Mouse (Mus musculus) midbrain, embryonic 15.5 days (tissue): Measurements from ENCODE around the gene Notch1. TPM values are rescaled to one million over a fixed set of nuclear protein-coding genes. Genes with fewer than 3 reads are reported as not detected.

Experiments
- ATAC-seq: fragments of 200-750 bp; cut with Nextera tagmentation; replicated peaks from 2 replicates; pipeline ENCODE4 v1.8.0; 2017; ENCODE audit warnings: moderate TSS enrichment
- H3K27ac ChIP-seq: fragments of 300-500 bp; sonication (generic); 2 replicates; pipeline ENCODE4 v1.5.1; 2015; ENCODE audit warnings: mild to moderate bottlenecking, inconsistent platforms
- H3K27me3 ChIP-seq: fragments of 300-500 bp; sonication (generic); replicated peaks from 2 replicates; pipeline ENCODE4 v1.6.1; 2015; ENCODE audit warnings: inconsistent platforms
- H3K36me3 ChIP-seq: fragments of 300-500 bp; sonication (generic); replicated peaks from 2 replicates; pipeline ENCODE4 v1.6.1; 2015; ENCODE audit warnings: inconsistent platforms
- H3K4me1 ChIP-seq: fragments of 300-500 bp; sonication (generic); 2 replicates; pipeline ENCODE4 v1.6.1; 2015; ENCODE audit warnings: inconsistent platforms
- H3K4me2 ChIP-seq: fragments of 300-500 bp; sonication (generic); 2 replicates; pipeline ENCODE4 v1.6.1; 2015; ENCODE audit warnings: inconsistent platforms, mild to moderate bottlenecking, moderate library complexity
- H3K4me3 ChIP-seq: fragments of 300-500 bp; sonication (generic); 2 replicates; pipeline ENCODE4 v1.5.1; 2015; ENCODE audit warnings: mild to moderate bottlenecking, inconsistent platforms
- H3K9ac ChIP-seq: fragments of 300-500 bp; sonication (generic); 2 replicates; pipeline ENCODE4 v1.6.1; 2015; ENCODE audit warnings: mild to moderate bottlenecking, inconsistent platforms
- H3K9me3 ChIP-seq: fragments of 300-500 bp; sonication (generic); 2 replicates; pipeline ENCODE4 v1.6.1; 2016; ENCODE audit warnings: inconsistent platforms
- WGBS: fragments of 180-500 bp; shearing (Covaris S2); methylation state at CpG from one replicate; pipeline ENCODE4 v1.1.7; 2015; ENCODE audit warnings: mixed read lengths; 5-methylcytosine and 5-hydroxymethylcytosine counted together
- polyA plus RNA-seq: library from polyadenylated mRNA; unstranded; fragments of >200 nt; fragmentation: Nextera tagmentation; extraction: Ambion mirVana; gene quantifications from 2 replicates; pipeline ENCODE4 v1.2.1, GENCODE M21; 2015

Notch1 gene
- polyA plus RNA-seq, 1 experiment from 2014 or later, result 15.6 TPM

DNA sequence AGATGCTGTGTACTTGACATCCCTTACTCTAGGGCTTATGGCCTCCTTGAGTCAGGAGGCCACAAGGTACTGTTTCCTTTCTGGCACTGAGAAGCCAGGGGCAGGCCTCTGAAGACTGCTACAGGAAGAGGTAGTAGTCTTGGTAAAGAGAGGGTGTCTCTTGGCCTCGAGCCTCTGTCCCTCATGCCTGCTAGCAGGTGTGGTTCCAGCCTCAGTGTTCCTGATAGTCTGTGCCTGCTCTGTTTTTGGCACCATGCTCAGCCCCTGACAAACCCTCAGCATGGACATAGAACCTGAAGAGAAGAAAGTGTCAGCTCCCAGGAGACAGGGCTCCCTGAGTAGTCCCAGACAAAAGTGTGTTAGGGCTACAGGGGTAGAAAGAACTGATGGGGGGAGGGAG lies 69.0 kb downstream of the Notch1 start:
- Histone ChIP-seq H3K4me3 (no peak overlapping the region), H3K27me3 (no peaks in the 10 kb centered on the region), H3K36me3 (no peaks in the 10 kb centered on the region), H3K4me2 (no peak overlapping the region), H3K4me1 (peaks cover 39% of the 10 kb centered on the region), H3K9ac (no peak overlapping the region; the same call in 1 of the 2 replicates), H3K9me3 (no peaks in the 10 kb centered on the region), H3K27ac (no peak overlapping the region)
- WGBS, result 76% methylated on average over 1 of the region's 1 CpGs
- ATAC-seq, result no peak

DNA sequence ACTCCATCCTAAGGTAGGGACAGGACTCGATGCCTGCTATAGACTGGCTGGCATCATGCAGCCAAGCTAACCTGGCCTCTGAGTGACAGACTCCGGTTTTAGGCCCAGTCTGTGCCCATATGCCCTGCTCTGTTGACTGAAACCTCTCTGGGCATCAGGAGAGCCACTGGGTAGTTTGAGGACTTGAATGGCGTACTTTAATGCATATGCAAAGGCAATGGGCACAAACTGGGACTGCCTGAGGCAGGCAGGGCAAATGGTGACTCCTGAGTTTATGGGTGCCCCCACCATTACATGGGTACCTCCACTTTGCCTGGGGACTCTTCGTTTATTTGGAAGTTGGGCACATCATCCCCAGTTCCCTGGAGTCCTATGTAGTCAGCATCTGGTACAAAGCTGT lies 69.8 kb downstream of the Notch1 start:
- Histone ChIP-seq H3K9ac (peak overlapping the region; percentile 53), H3K4me1 (peaks cover 39% of the 10 kb centered on the region), H3K4me3 (peak overlapping the region; percentile 75), H3K27ac (no peak overlapping the region), H3K4me2 (peak overlapping the region; percentile 68), H3K9me3 (no peaks in the 10 kb centered on the region), H3K36me3 (no peaks in the 10 kb centered on the region), H3K27me3 (no peaks in the 10 kb centered on the region)
- ATAC-seq, result no peak
- WGBS, result 76% methylated on average over 4 of the region's 4 CpGs

DNA sequence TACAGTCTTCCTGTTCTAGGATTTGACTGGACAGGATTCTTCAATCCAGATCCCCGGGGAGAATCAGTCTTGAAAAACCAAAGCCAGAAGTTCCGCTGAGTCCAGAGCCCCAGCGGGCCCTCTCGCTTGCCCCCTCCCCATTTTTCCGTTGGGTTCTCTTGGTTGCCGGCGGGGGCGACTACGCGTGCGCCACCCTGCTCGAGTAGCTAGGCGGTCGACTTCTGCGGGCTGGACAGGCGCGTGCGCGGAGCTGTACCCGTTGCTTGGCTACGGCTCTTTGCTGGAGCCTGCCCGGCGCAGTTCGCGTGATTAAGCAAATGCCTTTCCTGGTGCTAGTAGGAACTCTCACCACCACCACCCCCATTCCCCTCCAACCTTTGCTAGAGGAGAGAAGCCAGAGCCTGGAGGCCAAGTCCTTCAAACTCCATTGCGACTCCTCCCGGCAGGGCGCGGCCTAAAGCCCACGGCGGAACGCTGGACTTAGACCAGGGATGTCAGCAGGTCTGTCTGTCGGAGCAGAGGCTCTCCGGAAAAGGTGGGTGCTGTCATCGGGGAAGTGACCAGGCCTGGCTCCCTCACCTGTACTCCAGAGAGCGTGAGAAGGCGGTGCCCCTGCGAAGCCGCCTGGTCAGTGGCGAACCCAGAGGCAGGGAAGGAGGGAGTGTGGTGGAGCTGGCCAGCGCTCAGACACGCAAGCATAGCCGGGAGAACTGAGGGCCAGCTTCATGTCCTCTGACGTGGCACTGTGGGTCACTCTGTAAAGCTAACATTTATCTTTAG lies 70.6 kb downstream of the Notch1 start:
- Histone ChIP-seq H3K27me3 (no peaks in the 10 kb centered on the region), H3K4me3 (peak overlapping the region; percentile 75), H3K9ac (peak overlapping the region; percentile 53), H3K9me3 (no peaks in the 10 kb centered on the region), H3K4me1 (peaks cover 39% of the 10 kb centered on the region), H3K36me3 (peaks cover 7% of the 10 kb centered on the region), H3K27ac (peak overlapping the region; percentile 96), H3K4me2 (peak overlapping the region; percentile 68)
- under 1% methylated on average over 44 of the region's 44 CpGs for WGBS
- peak; percentile 93 for ATAC-seq

DNA sequence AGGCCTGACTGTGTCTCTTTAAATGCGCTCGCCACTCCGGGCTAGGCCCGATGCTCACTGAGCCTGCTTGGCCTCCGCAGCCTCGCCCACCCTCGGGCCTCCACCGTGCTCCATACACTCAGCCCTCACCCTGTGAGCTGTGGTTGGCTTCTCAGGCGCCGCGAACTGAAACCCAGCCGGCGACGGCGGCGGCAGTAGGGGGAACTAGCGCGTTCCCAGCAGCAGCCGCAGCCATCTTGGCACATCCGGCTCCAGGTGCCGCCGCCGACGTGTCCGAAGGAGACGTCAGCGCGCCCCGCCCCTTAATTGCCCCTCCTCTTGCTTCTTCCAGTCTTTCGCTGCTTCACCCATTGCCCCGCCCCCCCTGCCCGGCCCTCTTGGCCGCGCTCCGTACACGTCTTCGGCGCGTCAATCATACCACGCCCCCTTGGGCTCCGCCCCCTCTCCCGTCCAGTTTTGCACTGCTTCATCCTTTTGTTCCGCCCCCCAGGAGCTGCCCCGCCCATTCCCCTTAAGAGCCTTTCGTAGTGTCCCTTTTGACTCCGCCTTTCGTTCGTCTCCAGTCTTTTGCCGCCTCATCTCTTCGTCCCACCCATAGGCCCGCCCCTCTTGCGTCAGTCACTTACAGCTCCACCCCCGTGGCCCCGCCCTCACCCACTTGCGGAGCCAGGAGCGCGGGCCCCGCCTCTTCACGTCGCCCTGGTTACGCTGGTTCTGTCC lies 71.4 kb downstream of the Notch1 start, which contains the start of gene Sec16a:
TSS of gene Sec16a (minus strand) at position 271 of the 720 bp plus-strand sequence.
- peak within 1 kb of the TSS; percentile 75 for H3K4me3 ChIP-seq
- ATAC-seq, result peak; percentile 93
- no peaks in the 10 kb centered on the region for H3K9me3 ChIP-seq
- WGBS, result under 1% methylated on average over 61 of the region's 61 CpGs
- H3K9ac ChIP-seq, result peak within 1 kb of the TSS; percentile 81
- peaks cover 11% of the 10 kb centered on the region for H3K36me3 ChIP-seq
- peak within 1 kb of the TSS; percentile 68 for H3K4me2 ChIP-seq
- no peaks in the 10 kb centered on the region for H3K27me3 ChIP-seq
- H3K27ac ChIP-seq, result peak within 1 kb of the TSS; percentile 96
- peaks cover 39% of the 10 kb centered on the region for H3K4me1 ChIP-seq

DNA sequence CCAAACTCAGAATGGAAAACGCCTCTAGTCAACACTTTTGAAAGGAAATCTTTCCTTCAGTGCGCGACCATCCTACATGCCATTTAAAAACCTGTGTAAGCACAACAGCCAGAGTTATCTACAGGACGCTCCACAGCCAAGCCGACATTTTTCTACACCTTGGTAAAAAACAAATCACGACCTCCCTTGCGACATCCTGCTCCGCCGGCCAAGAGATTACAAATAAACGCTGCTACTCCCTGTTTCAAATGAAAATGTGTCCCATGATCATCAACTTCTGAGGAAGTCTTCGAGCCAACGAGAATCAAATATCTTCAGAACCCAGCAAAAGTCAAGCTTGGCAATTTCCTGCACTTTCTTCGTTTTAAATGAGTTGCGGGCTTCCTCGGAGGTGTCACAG lies 72.1 kb downstream of the Notch1 start:
- Histone ChIP-seq H3K36me3 (peaks cover 16% of the 10 kb centered on the region), H3K4me3 (peak overlapping the region; percentile 75), H3K4me1 (peaks cover 34% of the 10 kb centered on the region), H3K27me3 (no peaks in the 10 kb centered on the region), H3K9me3 (no peaks in the 10 kb centered on the region), H3K9ac (peak overlapping the region; percentile 81), H3K27ac (peak overlapping the region; percentile 96), H3K4me2 (peak overlapping the region; percentile 54)
- 5% methylated on average over 15 of the region's 15 CpGs for WGBS
- no peak for ATAC-seq

DNA sequence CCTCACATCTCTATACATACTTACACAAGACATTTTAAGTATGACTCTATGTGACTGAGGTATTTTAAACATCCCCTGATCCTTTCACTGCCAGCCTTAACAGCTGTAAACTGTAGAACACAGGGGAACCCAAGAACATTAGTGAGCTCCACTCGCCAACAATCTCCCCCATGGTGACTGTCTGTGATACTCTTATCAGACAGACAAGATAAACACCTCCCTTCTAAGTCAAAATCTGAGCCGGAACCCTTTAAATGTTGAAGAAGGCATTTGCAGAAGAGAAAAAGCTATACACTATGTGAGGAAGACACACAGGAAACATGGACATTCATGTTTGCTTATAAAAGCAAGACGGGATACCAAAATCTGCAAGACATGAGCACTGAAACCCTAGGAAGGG lies 72.6 kb downstream of the Notch1 start:
- H3K9me3 ChIP-seq, result no peaks in the 10 kb centered on the region
- H3K4me2 ChIP-seq, result peak overlapping the region; percentile 54
- no peak for ATAC-seq
- peak overlapping the region; percentile 81 for H3K9ac ChIP-seq
- H3K27ac ChIP-seq, result no peak overlapping the region
- H3K4me3 ChIP-seq, result peak overlapping the region; percentile 75
- 58% methylated on average over 3 of the region's 3 CpGs for WGBS
- H3K36me3 ChIP-seq, result peaks cover 16% of the 10 kb centered on the region
- peaks cover 34% of the 10 kb centered on the region for H3K4me1 ChIP-seq
- no peaks in the 10 kb centered on the region for H3K27me3 ChIP-seq

DNA sequence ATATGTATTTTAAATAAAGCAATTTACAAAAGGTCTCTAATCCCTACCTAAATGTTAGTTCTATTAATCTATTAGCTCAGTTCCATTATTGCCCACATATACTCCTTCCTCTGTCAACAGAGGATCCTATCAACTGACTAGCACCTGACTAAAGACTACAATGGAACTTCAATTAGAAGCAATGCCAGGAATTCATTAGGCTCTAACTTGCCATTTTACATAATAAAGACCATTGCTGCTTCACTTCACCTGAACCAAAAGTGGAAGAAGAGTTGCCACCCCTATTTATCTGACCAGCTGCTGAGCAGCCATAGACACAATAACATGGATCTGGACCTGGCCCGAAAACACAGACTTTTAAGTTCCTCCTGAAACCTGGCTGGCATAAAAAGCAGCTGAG lies 73.6 kb downstream of the Notch1 start:
- no peak overlapping the region for H3K9ac ChIP-seq
- H3K4me2 ChIP-seq, result no peak overlapping the region; the same call in 1 of the 2 replicates
- no peaks in the 10 kb centered on the region for H3K9me3 ChIP-seq
- no peak overlapping the region for H3K4me3 ChIP-seq
- no peak for ATAC-seq
- H3K36me3 ChIP-seq, result peaks cover 22% of the 10 kb centered on the region
- peaks cover 37% of the 10 kb centered on the region for H3K4me1 ChIP-seq
- no peak overlapping the region for H3K27ac ChIP-seq
- H3K27me3 ChIP-seq, result no peaks in the 10 kb centered on the region
- WGBS, result 76% methylated on average over 1 of the region's 1 CpGs

DNA sequence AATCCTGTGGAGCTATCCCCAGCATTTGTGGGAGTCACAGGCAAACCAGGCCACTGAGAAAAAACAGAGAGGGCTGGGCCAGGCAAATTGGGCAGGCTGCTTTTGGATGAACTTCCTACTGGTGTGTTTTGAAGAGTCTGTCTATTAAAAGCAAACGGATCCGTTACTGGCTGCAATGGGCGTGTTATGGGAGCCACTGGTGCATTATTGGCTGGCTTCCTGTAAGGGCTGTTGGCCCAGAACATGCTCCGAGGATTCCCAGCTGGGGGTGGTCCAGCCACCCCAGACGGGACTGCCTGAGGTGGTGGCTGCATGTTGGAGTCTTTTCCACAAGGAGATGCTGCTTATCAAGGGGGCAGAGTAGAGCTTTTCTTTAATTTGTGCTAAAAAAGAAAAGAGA lies 74.8 kb downstream of the Notch1 start:
- no peak for ATAC-seq
- Histone ChIP-seq H3K4me2 (no peak overlapping the region), H3K9me3 (no peaks in the 10 kb centered on the region), H3K27ac (no peak overlapping the region), H3K4me1 (peaks cover 35% of the 10 kb centered on the region), H3K9ac (no peak overlapping the region), H3K4me3 (no peak overlapping the region), H3K36me3 (peaks cover 22% of the 10 kb centered on the region), H3K27me3 (no peaks in the 10 kb centered on the region)
- 76% methylated on average over 5 of the region's 5 CpGs for WGBS

DNA sequence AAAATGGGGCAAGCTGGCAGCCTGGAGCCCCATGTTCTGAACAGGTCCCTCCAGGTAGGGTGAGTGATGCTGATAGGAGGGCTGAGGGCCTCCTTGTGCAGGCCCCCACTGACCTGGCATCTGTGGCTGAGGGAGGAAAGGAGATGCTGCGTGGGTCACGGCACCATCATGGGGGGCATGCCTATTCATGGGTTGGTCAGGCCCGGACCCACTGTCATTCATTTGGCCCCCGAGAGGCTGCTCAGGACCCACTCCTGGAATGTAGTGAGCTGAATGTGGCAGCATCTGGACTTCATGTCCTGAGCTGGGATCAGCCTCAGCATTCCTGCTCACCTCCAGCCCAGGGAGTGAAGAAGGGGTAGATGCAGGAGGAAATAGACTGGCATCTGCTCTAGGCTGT lies 75.2 kb downstream of the Notch1 start:
- Histone ChIP-seq H3K36me3 (peaks cover 22% of the 10 kb centered on the region), H3K27me3 (no peaks in the 10 kb centered on the region), H3K27ac (no peak overlapping the region), H3K9me3 (no peaks in the 10 kb centered on the region), H3K4me1 (peaks cover 31% of the 10 kb centered on the region), H3K9ac (no peak overlapping the region), H3K4me3 (no peak overlapping the region), H3K4me2 (no peak overlapping the region)
- ATAC-seq, result no peak
- WGBS, result 97% methylated on average over 4 of the region's 4 CpGs

DNA sequence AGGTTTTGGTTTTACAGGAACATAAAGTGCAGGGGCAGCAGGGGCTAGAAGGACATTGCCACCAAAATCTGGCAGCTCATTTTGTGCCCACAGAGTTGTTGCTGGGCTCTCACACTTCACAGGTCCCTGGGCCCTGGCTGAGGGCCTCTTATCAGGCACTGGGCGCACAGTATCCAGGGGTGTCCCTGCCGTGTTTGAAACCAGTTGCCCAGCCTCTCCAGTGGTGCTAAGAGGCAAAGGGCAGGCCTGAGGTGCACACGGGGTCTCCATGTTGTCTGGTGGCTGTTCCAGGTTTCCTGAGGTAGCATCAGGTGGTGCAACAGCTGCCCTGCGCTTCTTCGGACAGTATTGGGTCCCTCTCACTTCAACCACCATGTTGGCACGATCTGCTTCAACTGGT lies 76.8 kb downstream of the Notch1 start:
- ATAC-seq, result no peak
- Histone ChIP-seq H3K9ac (no peak overlapping the region), H3K27me3 (no peaks in the 10 kb centered on the region), H3K4me1 (peaks cover 29% of the 10 kb centered on the region), H3K4me2 (no peak overlapping the region), H3K36me3 (peaks cover 36% of the 10 kb centered on the region), H3K27ac (no peak overlapping the region), H3K4me3 (no peak overlapping the region), H3K9me3 (no peaks in the 10 kb centered on the region)
- WGBS, result 96% methylated on average over 6 of the region's 6 CpGs

DNA sequence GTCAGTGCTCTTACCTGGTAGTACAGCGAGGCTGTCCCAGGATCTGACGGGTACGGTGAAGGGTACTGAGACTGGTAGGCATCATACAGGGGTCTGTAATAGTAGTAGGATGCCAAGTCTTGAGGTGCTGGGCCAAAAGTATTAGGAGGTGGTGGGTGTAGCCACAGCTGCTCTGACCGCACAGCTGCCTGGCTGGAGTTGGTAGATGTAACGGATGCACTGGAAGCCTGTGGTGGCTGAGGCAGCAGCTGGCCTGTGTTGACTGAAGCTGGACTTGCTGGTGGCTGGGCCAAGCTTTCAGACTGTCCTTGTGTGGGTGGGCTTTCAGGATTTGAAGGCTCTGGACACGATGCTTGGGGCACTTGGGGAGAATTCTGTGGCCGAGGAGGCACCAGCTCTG lies 78.1 kb downstream of the Notch1 start:
- ATAC-seq, result no peak
- WGBS, result 84% methylated on average over 7 of the region's 7 CpGs
- no peak overlapping the region for H3K4me2 ChIP-seq
- H3K9ac ChIP-seq, result no peak overlapping the region
- H3K27me3 ChIP-seq, result no peaks in the 10 kb centered on the region
- H3K27ac ChIP-seq, result no peak overlapping the region
- H3K4me1 ChIP-seq, result peaks cover 19% of the 10 kb centered on the region
- peaks cover 44% of the 10 kb centered on the region for H3K36me3 ChIP-seq
- H3K9me3 ChIP-seq, result no peaks in the 10 kb centered on the region
- H3K4me3 ChIP-seq, result no peak overlapping the region

DNA sequence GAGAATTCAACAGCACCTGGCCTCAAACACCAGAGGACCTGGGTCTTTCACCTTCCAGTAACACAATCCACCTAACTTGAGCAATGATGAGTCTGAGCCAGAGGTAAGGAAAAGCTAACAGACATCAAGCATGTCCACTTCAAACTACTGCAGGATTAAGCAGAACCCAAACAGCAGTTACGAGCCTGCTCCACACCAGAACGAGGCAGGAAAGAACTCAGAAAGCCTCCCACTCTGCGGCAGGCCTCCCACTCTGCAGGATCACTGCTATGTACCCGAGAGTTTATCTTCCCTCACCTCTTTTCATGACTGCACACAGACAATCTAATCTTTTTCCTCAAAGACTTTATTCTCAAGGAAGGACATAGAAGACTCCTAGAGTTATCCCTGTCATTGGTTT lies 79.2 kb downstream of the Notch1 start:
- H3K9ac ChIP-seq, result no peak overlapping the region
- H3K27ac ChIP-seq, result no peak overlapping the region
- H3K4me3 ChIP-seq, result no peak overlapping the region
- H3K4me2 ChIP-seq, result no peak overlapping the region
- H3K9me3 ChIP-seq, result no peaks in the 10 kb centered on the region
- no peaks in the 10 kb centered on the region for H3K27me3 ChIP-seq
- H3K36me3 ChIP-seq, result peaks cover 52% of the 10 kb centered on the region
- peaks cover 13% of the 10 kb centered on the region; the same call in 1 of the 2 replicates for H3K4me1 ChIP-seq
- 80% methylated on average over 4 of the region's 4 CpGs for WGBS
- ATAC-seq, result no peak
